Mouse (Mus musculus) ES-E14 (cell line): ENCODE data around the gene Gm9747.

Experiments
- HCFC1 ChIP-seq: IDR thresholded peaks from 2 replicates; pipeline ENCODE4 v1.6.1; 2012; ENCODE audit warnings: low read length, inconsistent platforms, borderline replicate concordance; ENCODE audit not compliant: insufficient read depth
- MAFK ChIP-seq: IDR thresholded peaks from 2 replicates; pipeline ENCODE4 v1.6.1; 2014; ENCODE audit warnings: mild to moderate bottlenecking, low read depth, low read length, inconsistent platforms; ENCODE audit not compliant: insufficient read depth

DNA sequence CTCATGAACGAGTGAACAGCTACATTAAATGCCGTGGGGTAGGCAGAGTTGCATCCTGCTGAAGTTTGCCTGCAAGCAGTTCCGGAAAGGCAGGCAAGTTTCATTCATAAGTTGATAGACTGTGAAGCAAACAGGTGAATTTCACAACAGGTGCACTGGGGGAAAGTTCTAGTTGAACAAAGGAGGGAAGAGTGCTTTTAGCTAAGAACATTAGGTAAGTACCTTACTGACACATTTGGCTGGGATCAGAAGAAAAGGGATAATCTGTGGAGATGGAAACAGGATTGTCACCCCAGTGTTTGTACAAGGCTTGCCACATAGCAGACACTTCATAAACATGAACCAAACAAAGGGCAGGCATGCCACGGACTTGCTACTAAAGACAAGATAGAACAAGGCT is 5.3 kb downstream of the Gm9747 start:
- TF ChIP-seq HCFC1 (no peak), MAFK (no peak)
